Mouse (Mus musculus) spleen, adult 2 months (tissue): ENCODE results near the gene Rin2.

Source experiments
- CTCF ChIP-seq: fragments of 200-500 bp; IDR thresholded peaks from 2 replicates; pipeline ENCODE4 v1.5.1; 2011; ENCODE audit warnings: mild to moderate bottlenecking, inconsistent platforms; ENCODE audit not compliant: insufficient read depth, insufficient read length, insufficient replicate concordance; ENCODE audit errors: extremely low read depth
- POLR2A ChIP-seq: fragments of 200-500 bp; IDR thresholded peaks from 2 replicates; pipeline ENCODE4 v1.6.1; 2011; ENCODE audit warnings: low read depth, low read length, inconsistent platforms

GRCm38 (mm10) chr2:145859442-145859931 is 184.5 kb downstream of the Rin2 start:
- no peak for TF ChIP-seq CTCF
- TF ChIP-seq POLR2A, result no peak
